Mouse (Mus musculus) cerebellum, adult 9-10 months (tissue): ENCODE measurements around the gene Tril.

Experiments
- DNase-seq: peaks from one replicate; pipeline ENCODE4 v3.0.0; 2022

Gene Tril

DNA sequence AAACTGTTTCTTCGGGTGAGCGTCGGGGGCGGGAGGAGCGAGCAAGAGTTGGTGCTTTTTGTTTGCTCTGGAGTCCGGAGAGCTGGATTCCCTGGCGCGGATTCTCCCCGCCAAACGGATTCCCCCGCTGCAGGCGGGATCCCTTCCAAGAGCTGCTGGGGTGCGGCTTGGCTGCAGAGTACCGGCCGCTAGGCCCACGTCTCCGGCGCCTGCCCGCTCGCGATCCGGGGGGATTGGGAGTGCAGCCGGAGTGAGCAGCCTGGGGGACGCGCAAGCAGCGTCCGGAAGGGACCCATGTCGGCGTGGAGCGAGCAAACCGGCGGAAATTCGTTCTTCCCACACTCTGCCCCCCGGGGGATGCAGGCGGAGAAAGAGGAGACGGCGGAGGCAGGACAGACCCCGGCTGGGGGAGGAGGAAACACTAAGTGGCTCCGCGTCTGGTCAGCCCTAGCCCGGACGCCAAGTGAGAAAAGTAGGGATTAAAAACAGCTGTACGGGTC lies at the start of gene Tril:
Gene Tril, minus strand, starts transcription at position 345 of the 500 bp plus-strand sequence.
- DNase-seq: peak; percentile 29

DNA sequence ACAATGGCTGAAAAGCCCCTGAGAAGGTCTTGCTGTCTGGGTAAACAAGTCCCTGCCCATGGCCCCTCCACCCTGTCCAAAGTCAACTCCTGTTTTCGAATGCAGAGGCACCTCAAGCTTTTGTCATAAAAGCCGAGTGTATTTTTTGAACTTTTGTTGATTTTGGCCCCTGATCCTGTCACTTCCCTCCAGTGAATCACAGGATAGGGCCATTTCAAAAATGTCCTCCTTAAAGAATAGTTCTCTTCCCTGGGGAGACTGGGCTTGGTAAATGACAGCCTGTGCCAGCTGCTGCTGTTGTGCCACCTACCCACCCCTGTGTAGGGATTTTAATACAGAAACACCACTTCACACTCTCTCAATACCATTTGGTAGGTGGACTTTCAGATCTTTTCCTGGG lies 42.4 kb upstream of the Tril start:
- DNase-seq: no peak

DNA sequence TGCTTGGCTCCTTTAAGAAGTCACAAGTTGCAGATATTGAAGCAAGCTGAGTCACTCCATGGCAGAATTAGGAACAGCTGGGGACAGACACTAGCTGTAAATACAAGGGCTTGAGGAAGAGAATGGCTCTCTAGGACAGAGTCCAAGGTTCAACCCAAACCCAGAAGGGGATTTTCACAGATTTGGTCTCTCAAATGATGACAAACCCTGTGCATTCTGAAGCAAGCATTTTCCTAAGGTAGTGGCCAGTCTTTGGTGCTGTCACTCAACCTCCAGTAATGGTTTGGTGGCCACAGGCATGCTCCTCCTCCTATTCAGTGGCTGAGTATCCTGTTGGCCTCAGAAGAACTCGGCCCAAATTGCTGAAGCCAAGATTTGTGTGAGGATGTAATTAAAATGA lies 38.5 kb upstream of the Tril start:
- DNase-seq: no peak

DNA sequence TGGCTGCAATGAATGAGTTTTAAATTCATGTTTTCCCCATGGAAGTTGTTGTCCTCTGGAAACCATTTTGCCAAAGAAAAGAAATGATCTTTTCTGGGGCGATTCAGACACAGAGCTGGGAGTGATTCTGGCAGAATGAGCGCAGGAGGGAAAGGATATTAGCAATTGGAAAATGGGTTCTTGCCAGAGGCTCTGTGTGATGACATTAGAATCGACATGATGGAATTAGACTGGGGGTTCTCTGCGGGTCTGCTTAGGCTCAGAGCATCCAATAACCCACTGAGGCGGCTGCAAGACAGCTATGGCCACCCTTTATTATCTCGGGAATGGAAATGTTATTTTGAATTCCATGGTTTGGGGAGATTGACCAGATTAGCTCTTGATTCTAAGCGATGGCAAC lies 37.2 kb upstream of the Tril start:
- no peak for DNase-seq

DNA sequence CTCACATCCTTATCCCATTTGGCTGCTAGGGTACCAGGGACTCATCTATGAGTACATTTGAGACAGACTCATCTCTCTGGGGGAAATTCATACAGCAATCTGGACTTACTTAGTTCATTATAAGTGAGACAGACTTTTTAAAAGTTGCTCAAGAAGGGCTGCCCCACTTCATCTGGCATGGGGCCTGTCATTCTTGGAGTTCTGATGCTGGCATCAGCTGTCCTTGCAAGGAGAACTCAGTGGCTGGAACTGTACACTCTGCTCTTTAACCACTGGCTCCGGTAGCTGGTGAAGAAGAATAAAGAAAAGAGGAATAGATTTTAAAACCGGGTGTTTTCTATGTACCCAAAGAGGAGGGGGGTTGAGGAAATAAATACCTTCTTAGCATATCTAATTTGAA lies 36.1 kb upstream of the Tril start:
- no peak for DNase-seq

DNA sequence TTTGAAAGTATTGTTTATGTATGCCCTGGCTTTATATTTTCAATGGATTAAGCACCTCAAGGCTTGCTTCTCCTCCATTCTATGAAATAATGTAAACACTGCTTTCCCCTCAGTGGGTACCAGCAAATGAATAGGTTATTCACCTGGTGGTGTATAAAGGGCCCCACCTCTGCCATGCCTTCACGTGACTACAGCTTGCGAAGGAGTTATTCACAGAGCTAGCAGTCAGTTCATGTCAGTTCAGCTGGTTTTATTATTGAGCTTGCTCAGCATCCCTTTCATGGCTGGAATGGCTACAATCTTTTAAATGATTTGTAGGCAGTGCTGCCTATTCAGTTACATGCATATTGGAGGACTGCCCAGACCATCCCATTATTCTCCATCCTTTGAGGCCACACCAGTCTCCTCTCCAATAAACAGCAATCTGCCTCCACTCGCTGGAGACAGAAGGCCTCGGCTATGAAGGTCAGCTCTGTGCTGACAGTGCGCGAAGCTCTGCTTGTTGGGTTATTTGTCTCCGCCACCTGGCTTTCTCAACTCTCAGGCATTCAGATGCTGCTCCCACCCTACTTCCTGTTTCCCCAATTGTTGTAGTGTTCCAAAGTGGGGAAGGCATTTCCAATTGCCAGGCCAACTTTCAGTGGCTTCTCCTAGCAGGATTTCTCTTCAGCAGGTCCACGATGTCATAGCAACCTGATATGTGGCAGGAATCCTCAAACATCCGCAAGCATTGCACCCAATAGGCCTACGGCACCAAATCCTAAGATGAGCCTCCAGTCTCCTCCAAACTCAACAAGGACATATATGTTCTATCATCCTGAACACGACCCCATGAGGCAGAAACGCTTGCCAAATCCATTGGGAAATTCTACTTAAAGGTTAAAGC lies 34.6 kb upstream of the Tril start:
- no peak for DNase-seq

DNA sequence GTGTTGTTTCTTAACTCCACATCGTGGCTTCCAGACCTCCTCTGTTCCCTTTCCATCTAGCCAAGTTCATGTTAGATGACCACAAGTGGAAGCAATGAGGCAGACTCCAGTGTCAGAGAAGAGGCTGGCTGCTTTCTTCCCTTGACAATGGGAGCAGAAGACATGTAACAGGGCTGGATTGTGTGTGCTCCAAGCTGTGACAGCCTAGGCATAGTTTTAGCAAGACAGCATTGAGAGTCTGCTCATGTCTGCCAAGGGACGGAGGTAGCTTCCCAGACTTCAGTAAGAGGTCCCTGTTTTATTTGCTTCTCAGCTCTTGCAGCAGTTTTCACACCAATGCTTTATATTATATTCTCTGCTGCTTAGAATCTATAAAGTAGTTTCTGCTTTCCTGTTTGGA lies 33.6 kb upstream of the Tril start:
- DNase-seq: no peak

DNA sequence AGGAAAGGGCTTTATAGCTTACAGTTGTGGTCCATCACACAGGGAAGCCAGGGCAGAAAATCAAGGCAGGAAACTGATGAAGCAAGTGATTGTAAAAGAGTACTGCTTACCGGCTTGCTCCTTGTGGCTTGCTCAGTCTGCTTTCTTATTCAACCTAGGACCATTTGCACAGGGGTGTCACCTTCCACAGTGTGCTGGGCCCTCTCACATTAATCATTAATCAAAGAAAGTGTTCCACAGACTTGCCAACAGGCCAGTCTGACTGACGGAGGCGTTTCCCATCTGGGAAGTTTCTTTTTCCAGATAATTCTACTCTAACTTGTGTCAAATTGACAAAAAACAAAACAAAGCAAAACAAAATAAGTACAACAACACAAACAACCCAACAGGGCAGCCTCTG lies 32.9 kb upstream of the Tril start:
- DNase-seq: no peak

DNA sequence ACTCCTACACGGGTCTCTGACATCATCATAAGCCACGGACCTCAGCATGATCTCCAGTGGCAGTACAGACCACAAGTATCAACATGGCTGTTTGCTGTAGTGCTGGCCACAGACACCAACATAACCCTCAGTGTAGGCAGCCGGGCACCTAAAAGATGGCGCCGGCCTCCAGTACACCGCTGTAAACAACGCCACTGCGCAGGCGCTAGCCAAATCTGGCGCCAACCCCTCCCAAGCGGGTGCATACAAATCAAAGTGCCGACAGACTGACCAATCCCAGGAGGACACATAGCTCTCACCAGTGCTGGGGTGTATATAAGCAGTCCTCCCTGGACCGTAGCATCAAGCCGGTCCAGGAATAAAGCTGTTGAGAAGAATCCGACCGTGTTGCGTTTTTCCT lies 24.0 kb upstream of the Tril start:
- no peak for DNase-seq

DNA sequence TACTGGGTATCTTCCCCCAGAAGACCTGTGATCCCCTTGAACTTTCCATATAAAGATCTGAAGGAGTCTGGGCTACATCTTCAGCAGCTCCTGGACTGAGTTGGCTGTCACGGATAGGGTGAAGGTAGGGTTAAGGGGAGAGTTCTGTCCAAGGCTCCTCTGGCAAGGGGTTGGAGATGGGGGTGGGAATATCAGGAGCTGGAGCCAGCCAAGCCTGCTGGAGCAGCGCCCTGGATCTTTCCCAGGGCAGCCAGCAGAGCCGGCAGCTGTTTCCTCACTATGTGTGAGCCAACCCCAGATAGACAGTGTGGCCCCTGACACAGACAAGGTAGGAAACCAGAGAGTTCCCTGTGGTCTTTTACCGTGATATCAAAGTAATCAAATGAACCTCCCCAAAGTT lies 4.6 kb upstream of the Tril start:
- no peak for DNase-seq

DNA sequence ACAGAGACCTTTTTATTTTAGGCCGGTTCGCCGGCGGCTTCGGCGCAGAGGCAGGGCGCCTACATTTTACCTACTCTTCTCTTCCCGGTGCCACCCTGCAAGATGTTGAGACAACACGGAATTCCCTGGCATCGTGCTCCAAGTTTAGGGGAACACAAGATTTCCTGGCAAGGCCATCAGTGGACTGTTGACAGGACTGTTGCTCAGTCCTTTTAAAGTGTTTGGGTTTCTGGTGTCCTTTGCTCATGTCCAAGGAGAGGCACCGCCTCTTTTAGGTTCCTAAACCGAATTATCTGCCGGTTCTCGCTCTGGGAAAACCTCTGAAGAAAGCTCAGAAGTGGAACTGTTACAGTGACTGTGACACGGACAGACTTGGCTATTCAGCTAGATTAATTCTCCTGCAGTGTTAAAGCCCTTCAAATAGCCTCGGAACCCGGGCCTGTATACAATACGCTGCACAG lies 441 bp upstream of the Tril start:
- no peak for DNase-seq

DNA sequence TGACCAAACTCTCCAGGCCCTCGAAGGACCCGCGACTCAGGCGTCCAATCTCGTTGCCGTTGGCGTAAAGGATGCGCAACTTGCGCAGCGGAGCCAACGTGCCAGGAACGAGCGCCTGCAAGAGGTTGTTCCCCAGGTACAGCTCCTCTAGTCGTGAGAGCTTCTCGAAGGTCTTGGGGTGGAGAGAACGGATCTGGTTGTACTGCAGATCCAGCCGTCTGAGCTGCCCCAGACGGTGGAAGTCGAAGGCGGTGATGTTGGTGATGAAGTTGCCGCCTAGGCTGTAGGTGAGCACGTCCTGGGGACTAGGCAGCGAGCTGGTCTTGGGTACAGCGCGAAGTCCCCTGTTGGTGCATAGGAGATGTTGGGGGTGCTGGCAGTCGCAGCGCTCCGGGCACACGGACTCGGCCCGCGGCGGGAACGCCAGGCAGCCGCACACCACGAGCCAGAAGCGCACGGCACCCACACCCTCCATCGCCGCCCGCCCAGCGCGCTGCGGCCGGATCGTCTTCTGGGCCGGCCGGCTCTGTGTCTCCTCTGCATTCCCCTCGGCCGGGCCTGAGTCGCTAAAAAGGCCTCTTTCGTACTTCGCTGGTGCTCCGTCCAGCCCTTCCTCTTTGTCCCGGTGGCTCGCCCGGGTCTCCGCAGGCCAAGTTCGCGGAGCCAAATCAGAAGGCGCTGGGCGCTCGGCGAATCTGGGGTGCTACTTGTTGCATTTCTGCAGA lies 707 bp downstream of the Tril start:
- no peak for DNase-seq

DNA sequence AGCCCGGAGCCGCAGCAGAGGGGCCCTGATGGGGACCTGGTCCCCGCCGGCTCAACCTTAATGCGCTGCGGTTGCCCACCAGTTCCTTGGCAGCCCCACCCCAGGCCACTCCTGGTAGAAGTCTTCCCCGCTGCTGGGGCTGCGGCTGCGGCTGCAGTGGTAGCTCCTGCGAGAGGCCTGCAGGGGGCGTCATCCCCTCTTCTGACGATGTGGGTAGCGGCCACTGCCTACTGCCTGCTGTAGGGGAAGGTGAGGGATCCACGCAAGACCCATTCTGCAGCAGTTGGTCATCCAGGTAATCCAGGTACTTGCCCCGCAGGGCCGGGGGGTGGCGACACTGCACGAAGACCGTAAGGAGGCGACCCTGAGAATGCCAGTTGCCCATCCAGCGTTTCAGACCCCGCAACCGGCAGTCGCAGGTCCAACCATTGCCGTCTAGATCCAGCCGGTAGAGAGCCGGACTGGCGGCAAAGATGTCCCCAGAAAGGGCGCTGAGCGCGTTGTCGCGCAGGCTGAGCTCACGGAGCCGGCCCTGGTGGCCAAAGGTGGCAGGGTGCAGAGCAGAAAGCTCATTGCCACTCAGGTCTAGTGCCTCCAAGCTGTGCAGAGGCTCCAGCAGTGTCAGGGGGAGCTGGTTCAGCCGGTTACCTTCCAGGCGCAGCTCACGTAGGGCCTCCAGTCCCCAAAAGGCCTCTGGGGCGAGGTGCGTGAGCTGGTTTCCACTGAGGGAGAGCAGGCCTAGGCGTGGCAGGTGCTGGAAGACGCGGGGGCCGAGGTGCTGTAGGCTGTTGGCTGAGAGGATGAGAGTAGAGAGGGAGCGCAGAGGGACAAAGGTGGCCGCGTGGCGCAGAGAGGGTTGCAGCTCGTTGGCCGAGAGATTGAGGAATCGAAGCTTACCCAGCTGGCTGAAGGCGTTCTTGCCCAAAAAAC lies 1.6 kb downstream of the Tril start:
- no peak for DNase-seq

DNA sequence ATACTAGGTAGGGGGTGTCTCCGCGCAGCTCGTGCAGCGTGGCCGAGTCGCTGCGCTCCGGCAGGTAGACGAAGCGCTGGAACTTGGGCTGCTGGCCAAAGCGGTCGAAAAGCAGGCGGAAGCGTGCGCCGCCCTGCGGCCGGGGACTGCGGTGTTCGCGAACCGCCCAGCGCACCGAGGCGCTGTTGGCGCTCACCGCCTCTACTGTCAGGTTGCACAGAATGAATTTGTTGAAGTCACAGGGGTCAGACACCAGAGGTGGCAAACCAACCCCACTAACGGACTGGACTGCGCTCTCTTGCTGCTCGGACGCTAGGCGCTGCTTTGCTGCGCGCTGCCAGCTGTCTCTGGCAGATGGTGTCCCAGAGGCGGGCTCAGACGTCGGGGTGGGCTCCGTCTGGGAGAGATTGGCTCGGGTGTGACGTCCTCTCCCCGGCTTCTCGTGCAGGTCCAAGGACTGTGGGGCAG lies 2.3 kb downstream of the Tril start:
- DNase-seq: no peak

DNA sequence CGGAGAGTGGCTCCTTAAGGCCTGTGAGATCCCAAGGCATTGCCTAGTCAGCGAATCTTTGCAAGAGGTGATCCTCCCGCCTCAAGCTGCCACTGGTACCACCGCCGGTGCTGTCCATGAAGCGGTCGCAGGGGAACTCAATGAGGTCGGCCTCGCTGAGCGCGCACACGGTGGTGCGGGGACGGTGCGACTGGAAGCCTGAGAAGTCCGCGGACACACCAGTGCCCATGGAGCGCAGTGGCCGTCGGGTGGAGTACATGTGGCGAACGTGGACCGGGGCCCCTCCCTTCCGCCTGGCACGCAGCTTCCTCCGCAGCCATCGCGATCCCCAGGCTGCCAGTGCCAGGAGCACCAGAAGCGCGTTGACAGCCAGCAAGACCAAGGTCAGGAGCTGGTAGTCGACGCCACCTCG lies 2.9 kb downstream of the Tril start:
- no peak for DNase-seq

DNA sequence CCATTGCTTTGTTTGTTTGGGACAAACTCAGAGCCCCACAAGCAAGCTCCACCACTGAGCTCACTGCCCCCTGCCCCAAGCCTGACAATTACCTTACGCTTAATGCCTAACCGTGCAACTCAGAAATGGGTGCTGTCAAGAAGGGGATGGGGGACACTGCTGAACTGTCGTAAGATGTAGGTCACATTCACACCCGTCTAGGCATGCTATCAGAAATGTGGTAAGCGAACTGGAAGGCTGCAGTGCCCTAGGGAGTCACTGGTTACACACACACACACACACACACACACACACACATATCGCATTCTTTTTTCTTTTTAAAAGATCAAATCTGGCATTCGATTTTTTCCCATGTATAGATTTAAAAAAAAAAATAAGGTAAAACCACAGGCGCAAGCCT lies 4.0 kb downstream of the Tril start:
- no peak for DNase-seq

DNA sequence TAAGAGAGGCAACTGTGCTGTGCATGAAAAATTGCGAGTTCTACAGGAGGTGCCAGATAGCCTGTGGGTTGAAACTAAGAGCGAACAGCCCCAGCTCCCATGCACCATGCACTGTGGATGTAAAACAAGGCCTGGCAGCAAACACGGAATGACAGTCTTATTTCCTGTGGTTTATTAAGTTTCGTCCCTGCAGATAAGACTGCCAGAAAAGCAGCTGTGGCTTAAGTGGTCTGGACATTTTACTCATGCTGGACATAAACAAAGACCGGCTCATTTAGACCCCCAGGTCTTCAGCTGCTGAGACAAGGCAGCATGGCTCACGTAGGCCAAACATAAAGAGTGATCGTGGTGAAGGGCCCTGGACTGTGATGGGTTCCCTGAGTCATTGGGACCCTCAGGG lies 4.9 kb downstream of the Tril start:
- no peak for DNase-seq

DNA sequence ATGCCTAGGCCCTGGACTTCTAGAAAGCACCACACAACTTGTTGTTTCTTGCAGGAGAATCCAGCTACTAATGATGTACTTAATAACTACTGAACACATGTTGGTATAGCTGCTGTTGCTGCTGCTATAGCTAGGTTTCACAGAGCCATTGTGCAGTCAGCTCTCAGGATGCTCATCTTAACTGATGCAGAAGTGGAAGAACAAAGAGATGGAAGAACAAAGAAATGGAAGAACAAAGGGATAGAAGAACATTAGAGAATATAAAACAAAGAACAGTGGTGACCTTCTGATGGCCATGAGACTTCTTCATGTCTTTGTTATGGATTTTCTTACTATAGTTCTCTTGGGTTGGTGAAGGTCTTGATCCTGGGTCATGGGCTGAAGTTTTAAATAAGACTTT lies 6.4 kb downstream of the Tril start:
- DNase-seq: no peak

DNA sequence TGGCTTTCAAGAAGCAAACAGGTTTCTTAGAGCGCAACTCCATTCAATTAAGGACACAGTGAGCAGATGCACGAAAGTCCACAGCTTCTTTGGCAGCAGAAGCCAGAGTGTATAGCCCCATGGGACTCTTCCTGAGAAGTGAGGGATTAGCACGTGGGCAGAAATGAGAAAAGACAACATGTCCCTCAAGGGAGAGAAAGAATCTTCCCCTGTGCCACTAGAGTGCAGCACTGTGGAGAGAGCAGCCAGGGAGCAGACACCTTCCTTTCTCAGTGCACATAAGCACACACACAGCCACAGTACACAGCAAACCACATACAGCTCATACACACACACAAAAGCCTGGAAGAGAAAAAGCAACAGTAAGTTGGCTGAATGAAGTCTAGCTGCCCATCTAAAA lies 8.4 kb downstream of the Tril start:
- DNase-seq: no peak

DNA sequence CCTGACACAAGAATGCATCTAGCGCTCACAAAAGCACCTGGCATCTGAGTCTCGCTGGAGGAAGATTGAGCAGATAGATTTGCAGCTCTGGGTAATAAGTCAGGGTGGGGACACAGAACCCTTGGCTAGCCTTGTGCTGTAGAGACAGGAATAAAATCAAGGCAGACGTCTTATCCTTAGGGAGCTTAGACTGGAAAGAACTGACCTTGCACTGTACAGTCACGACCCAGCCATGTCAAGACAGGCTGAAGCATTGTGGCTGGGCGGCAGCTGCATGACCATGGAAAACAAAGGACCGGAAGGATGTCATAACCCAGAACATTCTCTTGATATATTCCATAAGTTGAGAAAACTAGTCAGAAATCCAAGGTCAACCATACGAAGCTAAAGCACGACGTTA lies 11.8 kb downstream of the Tril start:
- DNase-seq: no peak

DNA sequence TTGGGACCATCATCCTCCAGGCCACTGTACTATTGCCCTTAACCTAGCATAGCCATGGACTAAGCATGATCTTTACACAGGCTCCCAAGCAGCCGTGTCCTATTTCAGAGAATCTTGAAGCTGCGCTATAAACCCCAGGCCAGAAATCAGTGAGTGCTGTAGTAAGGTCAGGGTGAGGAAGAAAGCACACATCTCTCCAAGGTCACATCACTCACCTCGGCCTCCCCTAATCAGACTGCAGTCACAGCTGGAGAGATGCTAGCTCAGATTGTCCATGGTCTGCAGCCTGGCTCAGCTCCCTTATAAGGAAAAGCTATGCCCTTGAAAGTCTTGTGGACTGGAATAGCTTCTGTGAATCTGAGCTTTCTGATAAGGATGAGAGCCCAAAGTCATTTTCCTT lies 13.4 kb downstream of the Tril start:
- no peak for DNase-seq

DNA sequence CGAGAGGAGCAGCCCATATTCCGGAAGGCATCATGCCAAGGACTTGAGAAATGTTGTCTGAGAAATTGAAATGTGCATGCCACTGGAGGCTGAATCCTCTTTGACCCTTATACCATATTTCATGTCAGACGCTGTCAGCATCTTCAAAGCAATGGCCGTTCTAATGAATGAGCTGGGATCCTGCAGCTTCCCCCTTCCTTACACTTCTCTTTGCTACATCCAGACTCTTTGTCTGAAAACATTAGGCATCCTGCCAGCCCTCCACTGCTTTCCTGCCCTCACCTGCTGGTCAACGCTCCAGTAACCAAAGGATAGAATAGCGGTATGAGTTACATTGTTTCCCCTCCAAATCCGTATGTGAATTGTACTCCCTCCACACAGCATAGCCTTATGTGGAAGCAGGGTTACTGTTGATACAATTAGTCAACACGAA lies 14.0 kb downstream of the Tril start:
- DNase-seq: no peak

DNA sequence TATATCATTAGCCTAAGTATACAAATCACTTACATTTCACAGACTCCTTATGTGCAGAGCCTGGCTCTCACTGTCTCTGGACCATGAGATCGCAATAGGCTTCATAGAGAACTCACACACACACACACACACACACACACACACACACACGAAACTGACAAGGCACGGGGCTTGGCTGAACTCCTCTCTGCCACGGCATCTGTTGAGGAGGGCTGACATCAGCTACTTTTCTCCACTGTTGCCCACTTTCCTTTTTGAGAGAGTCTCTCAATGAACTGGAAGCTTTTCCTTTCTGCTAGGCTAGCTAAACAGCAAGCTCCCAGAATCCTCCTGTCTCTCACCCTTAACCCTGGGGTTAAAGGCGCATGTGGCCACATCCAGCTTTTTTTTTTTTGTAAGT lies 14.6 kb downstream of the Tril start:
- DNase-seq: no peak
